Mouse (Mus musculus): ENCODE data around the gene Snx17. TPM values are rescaled to one million over a fixed set of nuclear protein-coding genes. Genes with fewer than 3 reads are reported as not detected.

The Snx17 gene
- polyA plus RNA-seq, 1 experiment: 45.9 TPM

GRCm38 (mm10) chr5:31188223-31188840 is 4.7 kb upstream of the Snx17 start:
- no peaks in the 10 kb centered on the region for H3K9me3 ChIP-seq (replicated peaks; ENCODE audit: control insufficient read depth, insufficient read depth, low read length, poor library complexity, severe bottlenecking)
- TF ChIP-seq POLR2A (IDR thresholded peaks at IDR 0.05; ENCODE audit: insufficient read depth, low read length) (no peak), CTCF (IDR thresholded peaks at IDR 0.05; ENCODE audit: low read depth, low read length) (no peak), EP300 (IDR thresholded peaks at IDR 0.05; ENCODE audit: insufficient read depth, low read depth, low read length) (no peak)
- no peak overlapping the region for H3K4me3 ChIP-seq (ENCODE audit: low read depth, low read length)
- H3K27ac ChIP-seq (ENCODE audit: insufficient read depth, low read length): no peak overlapping the region
- no peaks in the 10 kb centered on the region for H3K4me1 ChIP-seq (ENCODE audit: control insufficient read depth, insufficient read depth, low read length)
- no peaks in the 10 kb centered on the region for H3K27me3 ChIP-seq (ENCODE audit: control insufficient read depth, insufficient read depth, low read length, poor library complexity, severe bottlenecking)
- H3K36me3 ChIP-seq (ENCODE audit: control insufficient read depth, insufficient read depth, low read length, poor library complexity, severe bottlenecking): peaks cover 4% of the 10 kb centered on the region; the same call in 1 of the 2 replicates
- H3K9ac ChIP-seq (ENCODE audit: low read depth, poor library complexity, severe bottlenecking): no peak overlapping the region

DNA sequence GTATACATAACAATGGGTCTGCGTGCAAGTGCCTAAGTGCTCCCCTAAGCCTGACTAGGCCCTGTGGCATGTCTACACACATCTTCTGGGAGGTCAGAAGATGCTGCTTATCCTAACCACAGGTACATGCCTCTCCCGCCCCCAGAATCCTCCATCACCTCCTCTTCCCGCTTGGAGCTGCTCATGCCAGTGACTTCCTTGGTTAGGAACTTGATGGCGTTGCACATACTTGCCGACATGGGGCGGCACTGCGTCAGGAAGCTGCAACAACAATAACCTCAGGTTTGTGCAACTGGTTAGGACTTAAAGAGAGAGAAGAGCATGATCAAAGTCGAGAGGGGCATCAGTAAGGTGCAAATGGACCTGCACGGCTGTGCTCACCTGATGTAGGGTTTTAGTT is 2.8 kb upstream of the Snx17 start:
- no peaks in the 10 kb centered on the region for H3K4me1 ChIP-seq (ENCODE audit: control insufficient read depth, insufficient read depth, low read length)
- TF ChIP-seq POLR2A (IDR thresholded peaks at IDR 0.05; ENCODE audit: insufficient read depth, low read length) (no peak), CTCF (IDR thresholded peaks at IDR 0.05; ENCODE audit: low read depth, low read length) (peak; percentile 45), EP300 (IDR thresholded peaks at IDR 0.05; ENCODE audit: insufficient read depth, low read depth, low read length) (no peak)
- H3K4me3 ChIP-seq (ENCODE audit: low read depth, low read length): no peak overlapping the region
- H3K9ac ChIP-seq (ENCODE audit: low read depth, poor library complexity, severe bottlenecking): no peak overlapping the region
- no peaks in the 10 kb centered on the region for H3K9me3 ChIP-seq (replicated peaks; ENCODE audit: control insufficient read depth, insufficient read depth, low read length, poor library complexity, severe bottlenecking)
- peaks cover 4% of the 10 kb centered on the region; the same call in 1 of the 2 replicates for H3K36me3 ChIP-seq (ENCODE audit: control insufficient read depth, insufficient read depth, low read length, poor library complexity, severe bottlenecking)
- H3K27me3 ChIP-seq (ENCODE audit: control insufficient read depth, insufficient read depth, low read length, poor library complexity, severe bottlenecking): no peaks in the 10 kb centered on the region
- no peak overlapping the region for H3K27ac ChIP-seq (ENCODE audit: insufficient read depth, low read length)

- Histone ChIP-seq H3K4me1 (ENCODE audit: control insufficient read depth, insufficient read depth, low read length) (no peaks in the 10 kb centered on the region), H3K9ac (ENCODE audit: low read depth, poor library complexity, severe bottlenecking) (peak overlapping the region; percentile 77), H3K27me3 (ENCODE audit: control insufficient read depth, insufficient read depth, low read length, poor library complexity, severe bottlenecking) (no peaks in the 10 kb centered on the region), H3K4me3 (ENCODE audit: low read depth, low read length) (peak overlapping the region; percentile 81), H3K9me3 (replicated peaks; ENCODE audit: control insufficient read depth, insufficient read depth, low read length, poor library complexity, severe bottlenecking) (no peaks in the 10 kb centered on the region), H3K27ac (ENCODE audit: insufficient read depth, low read length) (no peak overlapping the region), H3K36me3 (ENCODE audit: control insufficient read depth, insufficient read depth, low read length, poor library complexity, severe bottlenecking) (peaks cover 21% of the 10 kb centered on the region)
- TF ChIP-seq EP300 (IDR thresholded peaks at IDR 0.05; ENCODE audit: insufficient read depth, low read depth, low read length) (no peak), CTCF (IDR thresholded peaks at IDR 0.05; ENCODE audit: low read depth, low read length) (no peak), POLR2A (IDR thresholded peaks at IDR 0.05; ENCODE audit: insufficient read depth, low read length) (no peak)
Measured at GRCm38 (mm10) chr5:31192045-31192938, 735 bp upstream of the Snx17 start.

DNA sequence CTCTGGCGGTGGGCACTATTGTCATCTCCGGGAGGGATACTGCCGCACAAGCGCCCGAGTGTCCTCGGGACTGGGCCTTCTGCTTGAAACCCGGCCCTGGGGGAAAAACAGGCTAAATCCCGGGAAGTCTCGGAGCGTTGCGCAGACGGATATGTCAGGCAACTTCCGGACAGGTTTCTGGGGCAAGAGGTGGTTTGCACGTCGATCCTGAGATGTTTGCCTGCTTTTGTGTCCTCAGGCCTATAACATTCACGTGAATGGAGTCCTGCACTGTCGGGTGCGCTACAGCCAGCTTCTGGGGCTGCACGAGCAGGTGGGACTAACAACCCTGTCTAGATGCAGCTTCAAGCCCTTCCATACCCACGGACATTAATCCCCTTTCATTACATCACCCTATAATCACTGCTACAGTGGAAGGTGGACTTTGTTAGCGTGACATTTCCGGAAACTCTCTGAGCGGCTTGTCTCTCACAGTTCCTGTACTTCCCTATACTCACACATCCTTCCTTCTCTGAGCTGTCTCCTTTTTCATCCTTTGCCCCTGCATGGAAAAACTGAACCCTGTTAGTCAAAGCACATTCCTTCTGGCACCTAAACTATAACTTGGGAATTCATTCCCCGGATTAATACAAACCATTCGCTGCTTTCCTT is 729 bp downstream of the Snx17 start:
- Histone ChIP-seq H3K27me3 (ENCODE audit: control insufficient read depth, insufficient read depth, low read length, poor library complexity, severe bottlenecking) (no peaks in the 10 kb centered on the region), H3K36me3 (ENCODE audit: control insufficient read depth, insufficient read depth, low read length, poor library complexity, severe bottlenecking) (peaks cover 32% of the 10 kb centered on the region), H3K9ac (ENCODE audit: low read depth, poor library complexity, severe bottlenecking) (peak overlapping the region; percentile 71), H3K4me3 (ENCODE audit: low read depth, low read length) (peak overlapping the region; percentile 90), H3K9me3 (replicated peaks; ENCODE audit: control insufficient read depth, insufficient read depth, low read length, poor library complexity, severe bottlenecking) (no peaks in the 10 kb centered on the region), H3K27ac (ENCODE audit: insufficient read depth, low read length) (0 out of 2 replicates have a peak overlapping the region, but pooled peaks have one; percentile 12), H3K4me1 (ENCODE audit: control insufficient read depth, insufficient read depth, low read length) (no peaks in the 10 kb centered on the region)
- TF ChIP-seq EP300 (IDR thresholded peaks at IDR 0.05; ENCODE audit: insufficient read depth, low read depth, low read length) (no peak), CTCF (IDR thresholded peaks at IDR 0.05; ENCODE audit: low read depth, low read length) (no peak), POLR2A (IDR thresholded peaks at IDR 0.05; ENCODE audit: insufficient read depth, low read length) (no peak)

GRCm38 (mm10) chr5:31194486-31195485 is 1.8 kb downstream of the Snx17 start:
- H3K4me1 ChIP-seq (ENCODE audit: control insufficient read depth, insufficient read depth, low read length): no peaks in the 10 kb centered on the region
- TF ChIP-seq CTCF (IDR thresholded peaks at IDR 0.05; ENCODE audit: low read depth, low read length): no peak
- no peak for TF ChIP-seq EP300 (IDR thresholded peaks at IDR 0.05; ENCODE audit: insufficient read depth, low read depth, low read length)
- TF ChIP-seq POLR2A (IDR thresholded peaks at IDR 0.05; ENCODE audit: insufficient read depth, low read length): no peak
- H3K27ac ChIP-seq (ENCODE audit: insufficient read depth, low read length): peak overlapping the region; percentile 8; the same call in 1 of the 2 replicates
- H3K9ac ChIP-seq (ENCODE audit: low read depth, poor library complexity, severe bottlenecking): no peak overlapping the region; the same call in 1 of the 2 replicates
- no peaks in the 10 kb centered on the region for H3K27me3 ChIP-seq (ENCODE audit: control insufficient read depth, insufficient read depth, low read length, poor library complexity, severe bottlenecking)
- peaks cover 42% of the 10 kb centered on the region for H3K36me3 ChIP-seq (ENCODE audit: control insufficient read depth, insufficient read depth, low read length, poor library complexity, severe bottlenecking)
- no peak overlapping the region for H3K4me3 ChIP-seq (ENCODE audit: low read depth, low read length)
- H3K9me3 ChIP-seq (replicated peaks; ENCODE audit: control insufficient read depth, insufficient read depth, low read length, poor library complexity, severe bottlenecking): no peaks in the 10 kb centered on the region
